Mouse (Mus musculus): ENCODE results near the gene Arhgap8.

The Arhgap8 gene

DNA sequence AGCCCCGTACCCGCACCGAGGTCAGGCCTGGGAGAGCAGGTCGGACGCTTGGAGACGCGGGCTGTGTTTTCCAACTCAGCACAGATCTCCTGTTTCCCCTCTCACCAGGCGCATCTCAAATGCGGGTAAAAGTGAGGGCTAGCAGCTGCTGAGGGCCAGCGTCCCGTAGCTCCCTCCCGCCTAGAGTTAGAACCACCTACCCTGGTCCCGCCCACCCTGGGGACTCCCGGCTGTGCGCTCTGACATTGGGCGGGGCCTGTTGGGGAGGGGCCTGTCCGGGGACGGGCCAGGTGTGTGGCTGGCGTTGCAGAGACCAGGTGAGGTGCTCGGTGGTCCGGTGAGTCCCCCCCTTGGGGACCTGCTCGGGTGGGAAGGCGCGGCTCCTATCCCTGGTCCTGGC lies at the start of gene Arhgap8:
Arhgap8 (plus strand) TSS at position 262 of the 400 bp plus-strand sequence.
- no peak for DNase-seq (ENCODE audit: extremely low read depth, low read depth)

DNA sequence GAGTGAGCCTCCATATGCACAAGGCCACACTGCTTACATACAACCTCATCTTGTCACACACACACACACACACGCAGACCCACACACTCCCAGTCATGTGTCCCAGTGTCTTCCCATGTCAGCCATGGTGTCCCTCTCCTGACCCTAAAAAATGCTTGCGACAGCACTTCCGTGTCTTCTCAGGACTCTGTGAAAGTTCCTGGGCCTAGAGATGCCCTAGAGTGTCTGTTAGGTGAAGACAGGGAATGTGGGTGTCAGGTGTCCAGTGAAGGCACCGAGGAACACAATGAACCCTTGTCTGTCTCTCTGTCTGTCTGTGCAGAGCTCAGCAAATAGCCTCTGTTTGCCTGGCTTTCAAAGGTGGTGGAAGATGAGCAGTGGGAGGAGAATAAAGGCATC lies 49.2 kb upstream of the Arhgap8 start:
- no peak for DNase-seq (ENCODE audit: extremely low read depth, low read depth)

- no peak for DNase-seq (ENCODE audit: extremely low read depth, low read depth)
These were observed 48.2 kb upstream of the Arhgap8 start for GRCm38 (mm10) chr15:84671401-84672307.

- DNase-seq (ENCODE audit: extremely low read depth, low read depth): no peak
These were observed 47.6 kb upstream of the Arhgap8 start for GRCm38 (mm10) chr15:84672308-84672615.

DNA sequence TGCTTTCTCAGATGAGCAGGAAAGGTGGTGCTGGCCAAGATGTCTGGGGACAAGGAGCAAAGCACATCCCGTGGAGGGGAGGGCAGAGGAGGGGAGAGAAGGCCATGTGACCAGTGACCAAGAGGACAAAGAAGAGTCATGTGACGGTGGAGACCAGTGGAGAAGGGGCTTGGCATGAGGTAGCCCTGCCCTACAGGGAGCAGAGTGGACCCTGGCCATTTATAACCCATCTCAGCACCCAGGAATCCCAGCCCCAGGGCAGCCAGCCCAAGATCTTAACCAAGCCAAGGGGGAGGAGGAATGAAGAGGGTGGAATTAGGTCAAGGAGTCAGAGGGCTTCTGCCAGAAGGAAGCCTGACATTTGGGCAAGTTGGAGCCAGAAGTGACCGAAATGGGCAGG lies 47.2 kb upstream of the Arhgap8 start:
- DNase-seq (ENCODE audit: extremely low read depth, low read depth): no peak

DNA sequence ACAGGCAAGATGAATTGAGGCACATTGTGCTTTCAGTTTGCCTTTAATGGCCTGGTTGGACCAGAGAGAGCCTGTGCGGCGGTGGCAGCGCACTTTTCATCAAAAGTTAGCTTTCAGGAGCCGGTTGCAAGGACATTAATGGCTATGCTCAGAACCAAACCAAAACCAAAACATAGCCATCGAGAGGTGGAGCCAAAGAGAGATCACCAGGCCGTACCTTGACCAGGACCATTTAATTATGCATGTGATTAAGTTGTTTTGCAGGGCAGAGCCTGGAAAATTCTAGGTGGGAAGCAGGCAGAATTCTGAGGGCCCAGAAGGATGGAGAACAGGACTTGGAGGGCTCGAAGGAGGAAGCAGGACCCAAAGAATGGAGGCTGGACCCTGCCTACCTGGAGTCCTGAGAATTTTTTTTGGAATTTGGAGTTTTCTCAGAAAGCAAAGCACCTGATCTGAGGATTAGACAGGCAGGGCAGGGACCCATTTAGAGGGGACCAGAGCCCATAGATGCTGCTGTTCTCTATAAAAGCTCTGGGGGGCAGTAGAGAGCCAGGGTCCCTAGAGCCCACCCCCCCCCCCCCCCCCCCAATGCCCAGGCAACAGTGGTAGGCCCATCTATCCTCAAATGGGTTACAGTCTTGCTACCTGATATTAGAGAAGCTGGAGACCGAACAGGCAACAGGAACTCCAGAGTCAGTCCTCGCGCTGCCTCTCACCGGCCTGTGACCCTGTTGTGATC lies 45.4 kb upstream of the Arhgap8 start:
- no peak for DNase-seq (ENCODE audit: extremely low read depth, low read depth)

DNA sequence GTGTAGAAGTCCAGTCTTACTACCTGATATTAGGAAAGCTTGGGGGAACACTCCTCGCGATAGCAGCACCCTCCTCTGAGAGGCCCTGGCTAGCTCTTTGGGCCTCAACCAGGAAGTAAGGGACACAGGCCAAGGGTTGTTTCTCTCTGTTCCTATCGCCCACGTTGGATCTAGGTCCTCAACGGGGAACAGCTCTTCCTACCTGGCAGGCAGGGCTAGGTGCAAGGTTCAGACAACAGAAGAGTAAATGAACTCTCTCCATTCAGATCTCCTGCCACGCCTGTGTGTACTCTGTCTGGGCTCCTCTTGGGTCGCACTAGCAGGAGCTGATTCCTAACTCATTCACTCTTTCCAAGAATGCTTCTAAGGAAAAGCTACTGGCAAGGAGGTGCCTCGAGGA lies 44.5 kb upstream of the Arhgap8 start:
- no peak for DNase-seq (ENCODE audit: extremely low read depth, low read depth)

DNA sequence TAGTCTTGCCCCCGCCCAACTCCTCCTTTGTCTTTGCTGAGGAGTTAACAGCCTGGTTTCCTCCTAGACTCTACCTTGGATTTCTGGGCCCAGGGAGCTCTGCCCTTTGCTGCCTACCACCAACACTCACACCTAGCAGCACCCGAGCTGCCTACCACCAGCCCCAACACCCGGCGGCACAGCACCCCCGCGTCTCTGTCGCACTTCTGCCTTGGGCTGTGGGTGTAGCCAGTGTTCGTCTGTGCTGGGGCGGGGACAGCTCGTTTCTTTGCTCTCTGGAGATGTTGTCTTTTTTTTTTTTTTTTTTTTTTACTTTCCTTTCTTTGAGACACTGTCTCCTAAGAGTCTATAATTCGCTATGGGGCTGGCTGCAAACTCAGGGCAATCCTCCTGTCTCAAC lies 41.9 kb upstream of the Arhgap8 start:
- no peak for DNase-seq (ENCODE audit: extremely low read depth, low read depth)

- no peak for DNase-seq (ENCODE audit: extremely low read depth, low read depth)
These were observed 40.8 kb upstream of the Arhgap8 start for GRCm38 (mm10) chr15:84679090-84679489.

- no peak for DNase-seq (ENCODE audit: extremely low read depth, low read depth)
These were observed 40.1 kb upstream of the Arhgap8 start for GRCm38 (mm10) chr15:84679794-84680193.

DNA sequence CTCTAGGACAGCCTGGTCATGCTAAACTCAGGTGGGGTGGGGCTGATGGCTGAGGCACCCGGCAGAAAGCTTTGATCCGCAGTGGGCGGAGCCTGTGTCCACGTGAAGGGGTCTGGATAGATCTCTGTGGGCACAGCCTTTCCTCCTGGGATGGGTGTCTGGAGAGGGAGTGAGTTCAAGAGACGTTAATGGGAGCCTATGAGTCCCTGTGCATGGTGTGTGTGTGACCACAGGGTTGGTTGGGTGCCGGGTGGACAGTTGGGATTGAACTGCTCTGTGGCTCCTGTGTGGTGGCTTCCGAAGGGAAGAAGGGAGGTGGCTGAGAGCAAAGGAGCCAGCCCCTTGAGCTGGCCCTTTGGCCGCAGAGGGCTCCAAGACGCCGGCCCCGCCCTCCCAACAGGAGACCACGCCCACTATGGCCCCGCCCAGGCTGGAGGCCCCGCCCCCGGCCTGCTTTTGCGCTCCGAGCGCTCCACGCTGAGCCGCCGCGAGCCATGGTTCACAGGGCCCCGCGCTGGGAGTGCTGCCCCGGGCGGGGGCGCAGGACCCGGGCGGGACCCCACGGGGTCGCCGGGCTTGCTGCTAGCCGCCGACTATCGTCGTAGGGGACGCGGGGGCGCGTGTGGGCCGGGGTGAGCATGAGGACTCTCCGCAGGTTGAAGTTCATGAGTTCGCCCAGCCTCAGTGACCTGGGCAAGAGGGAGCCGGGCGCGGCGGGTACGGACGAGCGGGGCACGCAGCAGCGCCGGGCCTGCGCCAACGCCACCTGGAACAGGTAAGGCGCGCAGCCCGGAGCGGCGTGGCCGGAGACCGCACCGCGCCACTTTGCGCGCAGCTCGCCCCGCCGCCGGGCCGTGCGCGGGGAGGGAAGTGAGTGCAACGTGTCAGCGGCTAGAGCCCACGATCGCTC lies 39.1 kb upstream of the Arhgap8 start:
- DNase-seq (ENCODE audit: extremely low read depth, low read depth): no peak

DNA sequence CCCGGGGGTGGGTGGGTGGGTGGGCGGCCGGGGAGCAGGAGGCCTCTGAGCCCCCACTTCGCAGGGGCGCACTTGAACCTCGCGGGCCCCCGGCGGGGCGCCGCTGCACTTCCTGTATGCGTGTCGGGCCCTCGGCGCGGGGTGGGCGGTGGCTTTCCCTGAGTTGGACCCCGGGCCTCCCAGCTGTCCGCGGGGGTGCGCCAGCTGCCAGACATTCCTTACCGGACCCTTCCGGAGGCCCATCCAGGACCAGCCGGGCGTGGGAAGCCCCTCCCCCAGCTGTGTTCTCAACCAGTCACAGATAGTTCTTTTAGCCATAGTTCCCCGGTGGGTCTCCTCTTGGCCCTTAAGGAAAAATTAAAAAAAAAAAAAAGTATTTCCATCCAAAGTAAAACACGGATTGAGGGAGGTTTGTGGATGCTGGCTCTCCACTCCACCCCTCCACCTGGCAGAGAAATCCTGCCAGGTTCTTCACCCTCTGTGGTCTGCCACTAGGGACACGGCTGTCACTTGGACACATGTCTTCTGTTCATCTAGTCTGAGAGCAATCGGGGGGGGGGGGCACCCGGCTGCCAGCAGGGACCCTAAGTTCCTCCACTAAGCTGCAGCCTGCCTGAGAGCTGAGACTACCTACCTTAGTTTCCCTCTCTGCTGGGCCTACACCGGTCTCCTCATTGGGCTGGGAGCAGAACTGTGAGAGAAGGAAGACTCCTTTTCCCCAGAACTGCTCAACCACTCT lies 38.2 kb upstream of the Arhgap8 start:
- no peak for DNase-seq (ENCODE audit: extremely low read depth, low read depth)

GRCm38 (mm10) chr15:84682206-84682605 lies 37.6 kb upstream of the Arhgap8 start:
- no peak for DNase-seq (ENCODE audit: extremely low read depth, low read depth)

DNA sequence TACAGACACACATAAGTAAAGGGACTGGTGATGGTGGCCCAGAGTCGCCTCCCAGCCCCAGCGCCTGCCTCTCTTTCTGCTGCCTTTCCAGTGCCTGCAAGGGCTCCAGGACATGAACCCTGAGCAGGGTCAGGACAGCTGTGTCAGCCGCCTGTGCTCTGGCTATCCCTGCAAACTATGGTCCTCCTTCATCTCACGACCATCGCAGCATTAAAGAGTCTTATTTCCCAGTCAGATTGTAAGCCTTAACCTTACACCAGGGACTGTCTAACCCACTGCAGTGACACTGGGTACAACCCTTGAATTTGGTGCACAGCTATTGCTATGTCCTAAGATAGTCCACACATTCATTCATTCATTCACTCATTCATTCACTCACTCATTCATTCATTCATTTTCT lies 37.0 kb upstream of the Arhgap8 start:
- DNase-seq (ENCODE audit: extremely low read depth, low read depth): no peak

DNA sequence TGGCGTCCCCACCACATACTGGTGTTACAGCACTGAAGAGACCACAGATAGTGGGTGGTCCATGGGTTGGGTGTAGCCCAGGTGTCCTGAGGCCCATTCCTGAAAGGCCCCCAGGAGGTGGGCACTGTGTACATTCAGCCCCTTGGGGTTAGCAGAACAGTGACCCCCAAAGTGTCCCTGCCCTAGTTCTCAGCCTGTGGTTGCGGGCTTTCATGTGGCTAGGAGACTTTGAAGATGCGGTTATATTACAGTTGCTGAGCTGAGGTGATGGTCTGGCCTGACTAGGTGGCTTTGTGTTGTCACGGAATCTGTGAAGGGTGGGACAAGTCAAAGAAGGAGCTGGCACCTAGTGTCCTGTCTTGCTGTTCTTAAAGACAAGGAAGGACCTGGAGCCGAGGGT lies 35.3 kb upstream of the Arhgap8 start:
- no peak for DNase-seq (ENCODE audit: extremely low read depth, low read depth)

GRCm38 (mm10) chr15:84685417-84685816 lies 34.4 kb upstream of the Arhgap8 start:
- no peak for DNase-seq (ENCODE audit: extremely low read depth, low read depth)

GRCm38 (mm10) chr15:84687904-84688303 lies 31.9 kb upstream of the Arhgap8 start:
- no peak for DNase-seq (ENCODE audit: extremely low read depth, low read depth)

GRCm38 (mm10) chr15:84689356-84689755 lies 30.5 kb upstream of the Arhgap8 start:
- DNase-seq (ENCODE audit: extremely low read depth, low read depth): no peak

DNA sequence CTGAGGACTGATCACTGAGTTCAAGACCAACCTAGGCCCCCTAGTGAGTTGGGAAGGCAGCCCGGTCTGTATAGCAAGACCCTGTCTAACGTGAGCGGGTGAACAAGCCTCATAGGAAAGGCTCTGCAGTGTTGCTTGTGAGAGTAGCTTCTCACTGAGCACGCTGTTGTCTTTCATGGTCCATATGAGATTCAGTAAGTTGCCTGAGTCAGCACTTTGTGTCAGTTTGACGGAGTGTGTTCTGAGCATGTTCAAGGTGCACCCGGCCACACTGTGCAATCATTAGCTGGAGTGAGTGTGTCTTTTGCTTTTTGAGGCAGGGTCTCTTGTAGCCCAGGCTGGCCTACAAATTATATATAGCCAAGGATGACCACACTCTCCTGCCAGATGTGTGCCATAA lies 28.3 kb upstream of the Arhgap8 start:
- DNase-seq (ENCODE audit: extremely low read depth, low read depth): no peak

GRCm38 (mm10) chr15:84692645-84693044 lies 27.2 kb upstream of the Arhgap8 start:
- DNase-seq (ENCODE audit: extremely low read depth, low read depth): no peak

GRCm38 (mm10) chr15:84696021-84696420 lies 23.8 kb upstream of the Arhgap8 start:
- no peak for DNase-seq (ENCODE audit: extremely low read depth, low read depth)
